Mouse (Mus musculus): ENCODE measurements around the gene Caskin1.

Gene Caskin1

GRCm38 (mm10) chr17:24531064-24531463 lies 42.7 kb downstream of the Caskin1 start:
- no peak for DNase-seq (ENCODE audit: low read depth, low spot score)

GRCm38 (mm10) chr17:24532045-24532444 lies 43.6 kb downstream of the Caskin1 start:
- no peak for DNase-seq (ENCODE audit: low read depth, low spot score)

GRCm38 (mm10) chr17:24533099-24533992 lies 44.9 kb downstream of the Caskin1 start:
- peak; percentile 83 for DNase-seq (ENCODE audit: low read depth, low spot score)

- DNase-seq (ENCODE audit: low read depth, low spot score), result no peak
Observed at GRCm38 (mm10) chr17:24534160-24534718, 45.8 kb downstream of the Caskin1 start, which contains the start of gene Rab26. Gene Rab26 (minus strand): TSS chr17:24534210.

GRCm38 (mm10) chr17:24535300-24535699 lies 46.9 kb downstream of the Caskin1 start:
- DNase-seq (ENCODE audit: low read depth, low spot score), result no peak

- DNase-seq (ENCODE audit: low read depth, low spot score), result no peak
Observed at GRCm38 (mm10) chr17:24537536-24537935, 49.1 kb downstream of the Caskin1 start.

- peak; percentile 58 for DNase-seq (ENCODE audit: low read depth, low spot score)
Observed at GRCm38 (mm10) chr17:24538950-24539349, 50.5 kb downstream of the Caskin1 start.

GRCm38 (mm10) chr17:24540375-24540774 lies 52.0 kb downstream of the Caskin1 start:
- peak; percentile 49 for DNase-seq (ENCODE audit: low read depth, low spot score)

- no peak for DNase-seq (ENCODE audit: low read depth, low spot score)
Observed at GRCm38 (mm10) chr17:24544613-24545012, 56.2 kb downstream of the Caskin1 start.

- no peak for DNase-seq (ENCODE audit: low read depth, low spot score)
Observed at GRCm38 (mm10) chr17:24545247-24545646, 56.8 kb downstream of the Caskin1 start.

GRCm38 (mm10) chr17:24546234-24546633 lies 57.8 kb downstream of the Caskin1 start:
- no peak for DNase-seq (ENCODE audit: low read depth, low spot score)

GRCm38 (mm10) chr17:24548435-24548834 lies 60.0 kb downstream of the Caskin1 start:
- no peak for DNase-seq (ENCODE audit: low read depth, low spot score)

GRCm38 (mm10) chr17:24548921-24549617 lies 60.7 kb downstream of the Caskin1 start:
- peak; percentile 31 for DNase-seq (ENCODE audit: low read depth, low spot score)

GRCm38 (mm10) chr17:24549618-24550415 lies 61.4 kb downstream of the Caskin1 start, which contains the start of gene Pkd1:
Gene Pkd1 (plus strand): TSS chr17:24549834.
- peak; percentile 100 for DNase-seq (ENCODE audit: low read depth, low spot score)

- peak; percentile 83 for DNase-seq (ENCODE audit: low read depth, low spot score)
Observed at GRCm38 (mm10) chr17:24550416-24551049, 62.1 kb downstream of the Caskin1 start.

- DNase-seq (ENCODE audit: low read depth, low spot score), result no peak
Observed at GRCm38 (mm10) chr17:24551050-24551444, 62.6 kb downstream of the Caskin1 start.

- DNase-seq (ENCODE audit: low read depth, low spot score), result no peak
Observed at GRCm38 (mm10) chr17:24557091-24557490, 68.7 kb downstream of the Caskin1 start.
